Mouse (Mus musculus): Measurements from ENCODE around the gene Cul9. TPM values are rescaled to one million over a fixed set of nuclear protein-coding genes. Genes with fewer than 3 reads are reported as not detected.

Gene Cul9
- total RNA-seq, 2 experiments from 2014 or later: 61.8 to 66.4 TPM

DNA sequence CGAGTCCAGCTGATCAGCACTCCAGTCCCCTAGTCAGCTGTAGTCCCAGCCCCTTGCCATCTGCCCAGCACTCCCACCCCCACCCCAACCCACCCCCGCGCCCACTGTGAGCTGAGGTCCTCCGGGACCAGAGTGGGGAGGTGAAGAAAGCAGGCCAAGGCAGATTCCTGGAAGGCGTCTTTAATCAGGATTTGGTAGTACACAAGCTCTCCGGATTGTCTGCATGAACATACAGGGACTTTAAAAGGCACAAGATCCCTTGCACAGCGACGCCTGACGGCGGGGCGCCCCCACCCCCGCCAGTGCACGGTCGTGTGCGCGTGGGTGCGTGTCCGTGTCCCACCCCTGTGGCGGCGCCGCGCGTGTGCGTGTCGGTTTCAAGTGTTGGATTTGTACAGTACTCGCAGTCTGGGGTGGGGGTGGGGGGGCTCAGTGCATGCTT lies 92.2 kb downstream of the Cul9 start:
- peak in 1 of 2 experiments; percentile 25 for DNase-seq (ENCODE audit: low spot score in 2 of 2)

DNA sequence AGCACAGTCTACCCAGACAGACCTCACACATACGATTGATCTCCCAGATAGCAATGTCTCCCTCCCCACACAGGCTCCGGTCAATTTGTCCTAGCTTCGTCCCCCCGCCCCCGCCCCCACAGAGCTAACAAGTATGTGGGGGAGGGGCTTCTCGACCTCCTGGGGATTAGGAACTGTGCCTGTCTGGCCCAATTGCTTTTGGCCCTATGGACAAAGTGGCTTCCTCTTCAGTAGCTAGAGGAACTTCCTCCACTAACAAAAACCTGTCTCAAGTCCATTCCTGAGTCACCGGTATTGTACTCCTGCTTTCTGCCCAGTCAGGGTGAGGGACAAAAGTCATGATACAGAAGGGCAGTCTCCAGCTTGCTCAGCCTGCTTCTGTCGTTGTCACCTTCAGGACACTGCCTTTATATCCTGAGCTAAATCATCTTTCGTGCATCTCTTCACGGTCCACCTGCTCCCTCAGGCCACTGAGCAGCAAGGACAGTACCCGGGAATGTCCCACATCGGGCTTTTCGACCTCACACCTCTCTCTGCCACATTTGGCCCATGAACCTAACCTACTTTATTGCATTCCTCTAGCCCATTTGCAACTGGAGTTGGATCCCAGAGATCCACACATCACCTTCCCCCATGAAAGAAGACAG lies 92.8 kb downstream of the Cul9 start:
- DNase-seq (ENCODE audit: low spot score in 2 of 2): no peak

GRCm38 (mm10) chr17:46452683-46453082 lies 93.5 kb downstream of the Cul9 start:
- no peak for DNase-seq (ENCODE audit: low spot score in 2 of 2)

Small RNA genes within 50 kb of the gene (microRNA-seq; reads per million reads assigned to microRNA genes)
- 1.2 to 3.3 reads per million in 2 experiments for gene Mir6976

Other genes with a start within 250 kb of the Cul9 start
- gene Dlk2, start 249.0 kb downstream of the Cul9 start, total RNA-seq (2021): 10 to 100 TPM; 47.4 to 49.0 TPM
- 1 to 10 TPM; 7.7 to 8.6 TPM for gene Abcc10, start 218.0 kb downstream of the Cul9 start, total RNA-seq (2021)
- 10 to 100 TPM; 46.3 to 53.0 TPM for gene Zfp318, start 162.7 kb downstream of the Cul9 start, total RNA-seq (2021)
- gene Crip3, start 117.5 kb downstream of the Cul9 start, total RNA-seq (2021): 1 to 10 TPM; 4.7 to 4.8 TPM
- under 1 TPM in 1 of 2 experiments, not detected in 1; 0.43 TPM for gene Slc22a7, start 107.9 kb downstream of the Cul9 start, total RNA-seq (2021)
- 100 to 1,000 TPM; 117 to 120 TPM for gene Ttbk1, start 58.7 kb downstream of the Cul9 start, total RNA-seq (2021)
- gene Dnph1, start 49.7 kb downstream of the Cul9 start, total RNA-seq (2021): 1 to 10 TPM; 5.1 to 5.9 TPM
- gene Srf, start 9.8 kb upstream of the Cul9 start, total RNA-seq (2021): 10 to 100 TPM; 80.8 to 89.0 TPM
- 1 to 10 TPM; 8.0 to 9.0 TPM for gene Ptk7, start 83.1 kb upstream of the Cul9 start, total RNA-seq (2021)
- gene Klc4, start 99.6 kb upstream of the Cul9 start, total RNA-seq (2021): 10 to 100 TPM; 22.4 to 22.6 TPM
- gene Mrpl2, start 99.8 kb upstream of the Cul9 start, total RNA-seq (2021): 10 to 100 TPM; 53.1 to 60.7 TPM
- gene Cul7, start 103.9 kb upstream of the Cul9 start, total RNA-seq (2021): 10 to 100 TPM; 18.9 to 20.2 TPM
- 10 to 100 TPM; 17.2 to 19.7 TPM for gene Rrp36, start 128.0 kb upstream of the Cul9 start, total RNA-seq (2021)
- 100 to 1,000 TPM in 1 of 2 experiments, 10 to 100 TPM in 1; 97.2 to 109 TPM for gene Mea1, start 132.4 kb upstream of the Cul9 start, total RNA-seq (2021)
- gene Klhdc3, start 134.5 kb upstream of the Cul9 start, total RNA-seq (2021): 100 to 1,000 TPM; 172 to 177 TPM
- gene Ppp2r5d, start 158.7 kb upstream of the Cul9 start, total RNA-seq (2021): 10 to 100 TPM; 89.3 to 90.9 TPM
- 10 to 100 TPM; 55.5 to 62.4 TPM for gene Pex6, start 165.1 kb upstream of the Cul9 start, total RNA-seq (2021)
- gene Gnmt, start 182.8 kb upstream of the Cul9 start, total RNA-seq (2021): 1 to 10 TPM in 1 of 2 experiments, not detected in 1; 1.1 TPM
- 10 to 100 TPM; 66.6 to 71.8 TPM for gene Cnpy3, start 205.8 kb upstream of the Cul9 start, total RNA-seq (2021)
- under 1 TPM in 1 of 2 experiments, not detected in 1; 0.25 TPM for gene Ptcra, start 217.3 kb upstream of the Cul9 start, total RNA-seq (2021)
- gene 2310039H08Rik, start 226.2 kb upstream of the Cul9 start, total RNA-seq (2021): 1 to 10 TPM; 4.9 to 8.3 TPM
- gene Rpl7l1, start 236.3 kb upstream of the Cul9 start, total RNA-seq (2021): 10 to 100 TPM; 49.0 to 55.9 TPM

Measured in layer of hippocampus, adult 18-20 months (tissue).